Comparison of ENCODE assay signal across 32 mouse cellular contexts in genomic region chr1:54059731-54060130, GRCm38 (mm10).
"Had no signal": no experiment of that assay in that cellular context is flagged by ENCODE, and none has a peak within 500 bp of the region (broad histone marks: within the 10 kb centered on the region; RNA-seq: fewer than 3 reads in every experiment).

No protein-coding gene starts in this region.

- H3K4me3 ChIP-seq: limb, embryonic 10.5 days; limb, embryonic 12.5 days; limb, embryonic 13.5 days; limb, embryonic 15.5 days; liver, embryonic 12.5 days; liver, embryonic 13.5 days; liver, embryonic 15.5 days; lung, embryonic 15.5 days; megakaryocyte, embryonic 14.5 days; midbrain, embryonic 10.5 days; midbrain, embryonic 12.5 days; midbrain, embryonic 13.5 days; midbrain, embryonic 15.5 days; myocyte; neural tube, embryonic 12.5 days had no signal

- H3K27ac ChIP-seq: limb, embryonic 10.5 days; limb, embryonic 12.5 days; limb, embryonic 13.5 days; limb, embryonic 15.5 days; liver, embryonic 12.5 days; liver, embryonic 13.5 days; liver, embryonic 14.5 days; liver, embryonic 15.5 days; lung, embryonic 15.5 days; macrophage; midbrain, embryonic 10.5 days; midbrain, embryonic 12.5 days; midbrain, embryonic 13.5 days; midbrain, embryonic 15.5 days; neural tube, embryonic 12.5 days had no signal

- H3K9me3 ChIP-seq: limb, embryonic 10.5 days; limb, embryonic 12.5 days; limb, embryonic 13.5 days; limb, embryonic 15.5 days; liver, embryonic 12.5 days; liver, embryonic 13.5 days; liver, embryonic 15.5 days; lung, embryonic 15.5 days; megakaryocyte, embryonic 14.5 days; midbrain, embryonic 10.5 days; midbrain, embryonic 12.5 days; midbrain, embryonic 13.5 days; midbrain, embryonic 15.5 days; neural tube, embryonic 12.5 days had no signal

- ATAC-seq: liver, embryonic 12.5 days; liver, postnatal 0 days; lung, postnatal 0 days; midbrain, embryonic 13.5 days; midbrain, embryonic 15.5 days; midbrain, embryonic 16.5 days had no signal

- H3K9ac ChIP-seq: limb, embryonic 12.5 days; limb, embryonic 13.5 days; limb, embryonic 15.5 days; liver, embryonic 12.5 days; liver, embryonic 13.5 days; liver, embryonic 14.5 days; liver, embryonic 15.5 days; liver, postnatal 0 days; lung, embryonic 14.5 days; lung, embryonic 15.5 days; midbrain, embryonic 12.5 days; midbrain, embryonic 13.5 days; midbrain, embryonic 15.5 days; neural tube, embryonic 12.5 days had no signal

- H3K36me3 ChIP-seq: limb, embryonic 10.5 days; limb, embryonic 12.5 days; limb, embryonic 13.5 days; limb, embryonic 15.5 days; liver, embryonic 12.5 days; liver, embryonic 13.5 days; liver, embryonic 15.5 days; lung, embryonic 15.5 days; midbrain, embryonic 10.5 days; midbrain, embryonic 12.5 days; midbrain, embryonic 13.5 days; midbrain, embryonic 15.5 days; neural tube, embryonic 12.5 days had no signal

- H3K4me2 ChIP-seq: limb, embryonic 12.5 days; limb, embryonic 13.5 days; limb, embryonic 15.5 days; liver, embryonic 11.5 days; liver, embryonic 12.5 days; liver, embryonic 13.5 days; liver, embryonic 15.5 days; lung, embryonic 14.5 days; lung, embryonic 15.5 days; midbrain, embryonic 11.5 days; midbrain, embryonic 12.5 days; midbrain, embryonic 13.5 days; midbrain, embryonic 15.5 days; neural tube, embryonic 12.5 days had no signal

- DNase-seq: left cerebral cortex, postnatal 4 days; liver; liver, embryonic 13.5 days; liver, postnatal 0 days; lung, adult 18-20 months; lung, adult 2 months; lung, embryonic 14.5 days; lung, postnatal 10 days; lung, postnatal 14 days; lung, postnatal 36 days; lung, postnatal 4 days; midbrain, embryonic 14.5 days had no signal

- H3K4me1 ChIP-seq: limb, embryonic 10.5 days; limb, embryonic 12.5 days; limb, embryonic 13.5 days; limb, embryonic 15.5 days; liver, embryonic 12.5 days; liver, embryonic 13.5 days; liver, embryonic 15.5 days; lung, embryonic 15.5 days; megakaryocyte, embryonic 14.5 days; midbrain, embryonic 10.5 days; midbrain, embryonic 12.5 days; midbrain, embryonic 13.5 days; midbrain, embryonic 15.5 days; neural tube, embryonic 12.5 days had no signal

- H3K27me3 ChIP-seq: limb, embryonic 12.5 days; limb, embryonic 13.5 days; limb, embryonic 15.5 days; liver, embryonic 12.5 days; liver, embryonic 13.5 days; liver, embryonic 15.5 days; lung, embryonic 15.5 days; megakaryocyte, embryonic 14.5 days; midbrain, embryonic 12.5 days; midbrain, embryonic 13.5 days; midbrain, embryonic 15.5 days; neural tube, embryonic 12.5 days had no signal
